Mouse (Mus musculus) hindbrain, embryonic 14.5 days (tissue): ENCODE results near the gene Lrrc32. TPM values are rescaled to one million over a fixed set of nuclear protein-coding genes. Genes with fewer than 3 reads are reported as not detected.

ENCODE experiments used
- ATAC-seq: fragments of 200-750 bp; cut with Nextera tagmentation; 2 replicates; pipeline ENCODE4 v1.8.0; 2017; ENCODE audit warnings: moderate number of reproducible peaks, mild to moderate bottlenecking, moderate TSS enrichment, moderate library complexity; ENCODE audit not compliant: low FRiP score
- DNase-seq: peaks from one replicate; pipeline ENCODE4 v3.0.0-alpha.2; 2015; ENCODE audit warnings: low spot score
- H3K27ac ChIP-seq: fragments of 300-500 bp; sonication (generic); 2 replicates; pipeline ENCODE4 v1.5.1; 2014; ENCODE audit warnings: mild to moderate bottlenecking, moderate library complexity
- H3K27me3 ChIP-seq: fragments of 300-500 bp; sonication (generic); 2 replicates; pipeline ENCODE4 v1.6.1; 2014; ENCODE audit warnings: mild to moderate bottlenecking, low read length, mixed read lengths; ENCODE audit not compliant: control insufficient read depth, insufficient read depth
- H3K36me3 ChIP-seq: fragments of 300-500 bp; sonication (generic); replicated peaks from 2 replicates; pipeline ENCODE4 v1.6.1; 2014; ENCODE audit not compliant: control insufficient read depth, insufficient read depth
- H3K4me1 ChIP-seq: fragments of 300-500 bp; sonication (generic); replicated peaks from 2 replicates; pipeline ENCODE4 v1.6.1; 2014; ENCODE audit warnings: antibody characterized with exemption, low read length, mixed read lengths; ENCODE audit not compliant: control insufficient read depth, insufficient read depth
- H3K4me2 ChIP-seq: fragments of 300-500 bp; sonication (generic); replicated peaks from 2 replicates; pipeline ENCODE4 v1.6.1; 2014; ENCODE audit warnings: mild to moderate bottlenecking, moderate library complexity
- H3K4me3 ChIP-seq: fragments of 300-500 bp; sonication (generic); replicated peaks from 2 replicates; pipeline ENCODE4 v1.5.1; 2014; ENCODE audit warnings: mild to moderate bottlenecking, low read length
- H3K9ac ChIP-seq: fragments of 300-500 bp; sonication (generic); 2 replicates; pipeline ENCODE4 v1.6.1; 2014
- H3K9me3 ChIP-seq: fragments of 300-500 bp; sonication (generic); 2 replicates; pipeline ENCODE4 v1.6.1; 2016; ENCODE audit warnings: low read length; ENCODE audit not compliant: control insufficient read depth
- WGBS: fragments of 180-500 bp; shearing (Covaris S2); extraction: QIAGEN DNeasy Blood & Tissue Kit; methylation state at CpG from one replicate; pipeline ENCODE4 v1.1.7; 2014; 5-methylcytosine and 5-hydroxymethylcytosine counted together
- polyA plus RNA-seq: library from polyadenylated mRNA; unstranded; fragments of >200 nt; fragmentation: Nextera tagmentation; extraction: Ambion mirVana; gene quantifications from 2 replicates; pipeline ENCODE4 v1.2.1, GENCODE M21; 2014

Gene Lrrc32
- polyA plus RNA-seq, 1 experiment from 2014 or later: 7.2 TPM

- Histone ChIP-seq H3K9me3 (no peaks in the 10 kb centered on the region), H3K27me3 (no peaks in the 10 kb centered on the region), H3K36me3 (no peaks in the 10 kb centered on the region), H3K4me3 (no peak overlapping the region), H3K4me1 (peaks cover 12% of the 10 kb centered on the region), H3K27ac (no peak overlapping the region), H3K4me2 (no peak overlapping the region), H3K9ac (no peak overlapping the region)
- 92% methylated on average over 4 of the region's 4 CpGs for WGBS
- DNase-seq (no peak), ATAC-seq (no peak)
Measured at GRCm38 (mm10) chr7:98535882-98536281, 46.8 kb downstream of the Lrrc32 start.

- Histone ChIP-seq H3K4me2 (no peak overlapping the region), H3K27ac (peak overlapping the region; percentile 43), H3K4me1 (peaks cover 12% of the 10 kb centered on the region), H3K27me3 (no peaks in the 10 kb centered on the region), H3K36me3 (no peaks in the 10 kb centered on the region), H3K9ac (no peak overlapping the region), H3K9me3 (no peaks in the 10 kb centered on the region), H3K4me3 (no peak overlapping the region)
- peak; percentile 39; the same call in 1 of the 2 replicates for ATAC-seq
- no peak for DNase-seq
- WGBS: 34% methylated on average over 10 of the region's 10 CpGs
Measured at GRCm38 (mm10) chr7:98537210-98537966, 48.3 kb downstream of the Lrrc32 start.

GRCm38 (mm10) chr7:98537967-98538573 lies 49.0 kb downstream of the Lrrc32 start:
- H3K4me3 ChIP-seq: no peak overlapping the region
- peaks cover 12% of the 10 kb centered on the region for H3K4me1 ChIP-seq
- no peaks in the 10 kb centered on the region for H3K9me3 ChIP-seq
- H3K4me2 ChIP-seq: no peak overlapping the region
- no peaks in the 10 kb centered on the region for H3K27me3 ChIP-seq
- peak; percentile 45; the same call in 1 of the 2 replicates for ATAC-seq
- no peak overlapping the region for H3K9ac ChIP-seq
- H3K27ac ChIP-seq: peak overlapping the region; percentile 26; the same call in 1 of the 2 replicates
- no peaks in the 10 kb centered on the region for H3K36me3 ChIP-seq
- WGBS: 20% methylated on average over 8 of the region's 8 CpGs
- no peak for DNase-seq

GRCm38 (mm10) chr7:98540879-98541278 lies 51.8 kb downstream of the Lrrc32 start:
- no peak overlapping the region for H3K4me3 ChIP-seq
- ATAC-seq (no peak), DNase-seq (no peak)
- no peaks in the 10 kb centered on the region for H3K9me3 ChIP-seq
- H3K4me2 ChIP-seq: no peak overlapping the region
- 64% methylated on average over 2 of the region's 2 CpGs for WGBS
- H3K36me3 ChIP-seq: no peaks in the 10 kb centered on the region
- H3K4me1 ChIP-seq: peaks cover 12% of the 10 kb centered on the region
- H3K27me3 ChIP-seq: no peaks in the 10 kb centered on the region
- H3K9ac ChIP-seq: no peak overlapping the region
- no peak overlapping the region for H3K27ac ChIP-seq

- no peak overlapping the region for H3K9ac ChIP-seq
- no peaks in the 10 kb centered on the region for H3K27me3 ChIP-seq
- H3K4me1 ChIP-seq: peaks cover 12% of the 10 kb centered on the region
- ATAC-seq (no peak), DNase-seq (no peak)
- H3K4me3 ChIP-seq: no peak overlapping the region
- H3K36me3 ChIP-seq: no peaks in the 10 kb centered on the region
- 94% methylated on average over 5 of the region's 5 CpGs for WGBS
- H3K27ac ChIP-seq: no peak overlapping the region
- no peaks in the 10 kb centered on the region for H3K9me3 ChIP-seq
- no peak overlapping the region for H3K4me2 ChIP-seq
Measured at GRCm38 (mm10) chr7:98541564-98541963, 52.5 kb downstream of the Lrrc32 start.

GRCm38 (mm10) chr7:98542267-98542666 lies 53.2 kb downstream of the Lrrc32 start:
- Histone ChIP-seq H3K4me1 (peaks cover 9% of the 10 kb centered on the region), H3K4me2 (no peak overlapping the region)

GRCm38 (mm10) chr7:98542731-98543142 lies 53.7 kb downstream of the Lrrc32 start:
- Histone ChIP-seq H3K4me1 (peaks cover 5% of the 10 kb centered on the region), H3K36me3 (no peaks in the 10 kb centered on the region), H3K9me3 (no peaks in the 10 kb centered on the region), H3K9ac (no peak overlapping the region), H3K27me3 (no peaks in the 10 kb centered on the region), H3K4me2 (no peak overlapping the region), H3K4me3 (no peak overlapping the region), H3K27ac (no peak overlapping the region)
- DNase-seq (no peak), ATAC-seq (no peak)
- WGBS: 64% methylated on average over 6 of the region's 6 CpGs

More at GRCm38 (mm10) chr7:98542267-98542666, 53.2 kb downstream of the Lrrc32 start:
- Histone ChIP-seq H3K9me3 (no peaks in the 10 kb centered on the region), H3K27me3 (no peaks in the 10 kb centered on the region), H3K27ac (no peak overlapping the region), H3K9ac (no peak overlapping the region), H3K4me3 (no peak overlapping the region), H3K36me3 (no peaks in the 10 kb centered on the region)
- DNase-seq (no peak), ATAC-seq (no peak)
- WGBS: 93% methylated on average over 3 of the region's 3 CpGs

- H3K4me2 ChIP-seq: no peak overlapping the region
- H3K36me3 ChIP-seq: no peaks in the 10 kb centered on the region
- no peaks in the 10 kb centered on the region for H3K9me3 ChIP-seq
- H3K4me1 ChIP-seq: no peaks in the 10 kb centered on the region
- 49% methylated on average over 11 of the region's 11 CpGs for WGBS
- H3K9ac ChIP-seq: no peak overlapping the region
- no peak overlapping the region for H3K4me3 ChIP-seq
- H3K27ac ChIP-seq: no peak overlapping the region
- no peaks in the 10 kb centered on the region for H3K27me3 ChIP-seq
- no peak for DNase-seq
- no peak for ATAC-seq
Measured at GRCm38 (mm10) chr7:98543853-98544370, 54.8 kb downstream of the Lrrc32 start.

- Histone ChIP-seq H3K9ac (no peak overlapping the region), H3K9me3 (no peaks in the 10 kb centered on the region), H3K27ac (no peak overlapping the region), H3K4me3 (no peak overlapping the region), H3K36me3 (no peaks in the 10 kb centered on the region), H3K27me3 (no peaks in the 10 kb centered on the region), H3K4me1 (no peaks in the 10 kb centered on the region), H3K4me2 (no peak overlapping the region)
- ATAC-seq (no peak), DNase-seq (no peak)
- WGBS: 74% methylated on average over 3 of the region's 3 CpGs
Measured at GRCm38 (mm10) chr7:98544556-98544955, 55.5 kb downstream of the Lrrc32 start.
